Mouse (Mus musculus): ENCODE data around the gene Cntn2. TPM values are rescaled to one million over a fixed set of nuclear protein-coding genes. Genes with fewer than 3 reads are reported as not detected.

Gene Cntn2
- polyA plus RNA-seq, 1 experiment, result 0.01 TPM

DNA sequence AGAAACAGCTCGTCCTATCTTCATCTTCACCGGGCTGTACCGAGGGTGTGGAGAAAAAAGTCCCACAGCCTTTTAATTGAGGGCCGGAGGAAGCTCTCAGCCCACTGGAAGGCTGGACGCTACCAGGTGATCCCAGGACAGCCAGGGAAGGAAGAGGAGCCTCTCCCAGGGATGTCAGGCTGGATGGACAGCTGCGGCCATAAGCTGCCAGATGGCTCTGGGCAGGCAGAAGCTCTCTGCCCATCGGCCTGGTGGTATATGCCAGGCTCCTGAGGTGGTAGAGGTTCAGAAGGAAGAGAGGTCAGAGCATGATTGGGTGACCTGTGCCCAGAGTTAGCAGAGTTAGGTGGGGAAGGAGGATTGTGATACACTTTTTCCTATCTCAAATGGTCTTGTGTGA is 29.8 kb upstream of the Cntn2 start:
- Histone ChIP-seq H3K9me3 (ENCODE audit: control insufficient read depth, low read length) (no peaks in the 10 kb centered on the region), H3K4me3 (replicated peaks) (no peak overlapping the region), H3K27me3 (ENCODE audit: control insufficient read depth) (no peaks in the 10 kb centered on the region), H3K36me3 (ENCODE audit: control insufficient read depth) (no peaks in the 10 kb centered on the region), H3K4me1 (ENCODE audit: control insufficient read depth) (no peaks in the 10 kb centered on the region)
- no peak for TF ChIP-seq GATA1 (IDR thresholded peaks at IDR 0.05; ENCODE audit: low read length)

DNA sequence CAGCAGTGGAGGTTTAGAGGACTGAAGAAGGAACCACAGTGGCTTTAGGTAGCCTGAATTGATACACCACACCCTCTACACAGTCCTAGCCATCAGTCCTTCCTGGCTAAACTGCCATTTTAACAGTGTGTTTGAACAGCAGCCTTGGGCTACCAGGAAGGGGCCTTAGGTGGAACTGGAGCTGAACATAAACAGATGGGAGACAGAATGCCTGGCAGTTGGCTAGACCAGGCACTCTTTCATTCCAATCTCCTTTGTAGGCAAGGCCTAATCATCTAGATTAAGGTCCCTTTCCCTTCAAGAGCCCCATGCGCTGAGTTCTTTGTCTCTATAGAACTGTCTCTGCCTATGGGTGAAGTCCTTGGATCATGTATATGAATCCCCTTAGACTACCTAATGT is 28.6 kb upstream of the Cntn2 start:
- TF ChIP-seq GATA1 (IDR thresholded peaks at IDR 0.05; ENCODE audit: low read length) (no peak), TAL1 (IDR thresholded peaks at IDR 0.05; ENCODE audit: low read length) (no peak)
- no peaks in the 10 kb centered on the region for H3K27me3 ChIP-seq (ENCODE audit: control insufficient read depth)
- no peaks in the 10 kb centered on the region for H3K36me3 ChIP-seq (ENCODE audit: control insufficient read depth)
- no peaks in the 10 kb centered on the region for H3K9me3 ChIP-seq (ENCODE audit: control insufficient read depth, low read length)
- no peak overlapping the region for H3K4me3 ChIP-seq (replicated peaks)
- H3K4me1 ChIP-seq (ENCODE audit: control insufficient read depth), result no peaks in the 10 kb centered on the region

- H3K4me1 ChIP-seq (ENCODE audit: control insufficient read depth), result no peaks in the 10 kb centered on the region
- TF ChIP-seq GATA1 (IDR thresholded peaks at IDR 0.05; ENCODE audit: low read length) (no peak), TAL1 (IDR thresholded peaks at IDR 0.05; ENCODE audit: low read length) (no peak)
- H3K4me3 ChIP-seq (replicated peaks), result no peak overlapping the region
- no peaks in the 10 kb centered on the region for H3K36me3 ChIP-seq (ENCODE audit: control insufficient read depth)
- no peaks in the 10 kb centered on the region for H3K9me3 ChIP-seq (ENCODE audit: control insufficient read depth, low read length)
- no peaks in the 10 kb centered on the region for H3K27me3 ChIP-seq (ENCODE audit: control insufficient read depth)
These were observed 27.9 kb upstream of the Cntn2 start for GRCm38 (mm10) chr1:132570906-132571305.

DNA sequence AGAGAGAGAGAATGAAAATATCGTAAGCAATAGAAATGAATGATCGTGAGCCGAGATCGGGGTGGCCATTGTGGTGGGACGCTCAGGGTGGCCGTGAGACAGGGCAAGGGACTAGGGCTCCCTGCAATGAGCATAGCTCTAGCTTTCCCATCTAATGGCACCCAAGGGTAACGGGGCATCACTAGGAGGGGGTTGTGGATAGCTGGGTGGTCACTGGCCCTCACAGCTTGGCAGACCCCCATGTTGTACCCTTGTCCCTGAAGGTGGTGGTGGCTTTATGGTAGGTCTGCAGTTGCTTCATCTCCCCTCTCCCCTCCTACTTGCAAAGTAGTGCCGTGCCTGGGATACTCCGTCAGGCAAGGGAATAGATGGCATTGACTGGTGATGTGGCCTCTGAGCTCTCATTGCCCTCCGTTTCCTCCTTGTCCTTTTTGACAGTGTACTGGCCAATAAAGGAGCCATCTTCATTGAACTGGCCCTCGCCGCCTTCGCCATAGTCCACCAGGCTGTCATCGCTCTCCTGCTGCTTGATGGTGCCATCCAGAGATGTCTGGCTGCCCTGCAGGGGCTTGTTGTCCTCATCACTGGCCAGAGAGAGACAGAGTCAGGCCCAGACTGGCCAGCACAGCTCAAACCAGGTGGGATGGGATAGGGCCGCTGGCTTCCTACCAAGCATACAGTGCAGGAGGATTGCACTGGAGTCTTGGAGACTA is 27.2 kb upstream of the Cntn2 start:
- no peak for TF ChIP-seq GATA1 (IDR thresholded peaks at IDR 0.05; ENCODE audit: low read length)
- no peak for TF ChIP-seq TAL1 (IDR thresholded peaks at IDR 0.05; ENCODE audit: low read length)
- no peaks in the 10 kb centered on the region for H3K9me3 ChIP-seq (ENCODE audit: control insufficient read depth, low read length)
- H3K36me3 ChIP-seq (ENCODE audit: control insufficient read depth), result no peaks in the 10 kb centered on the region
- no peaks in the 10 kb centered on the region for H3K4me1 ChIP-seq (ENCODE audit: control insufficient read depth)
- no peak overlapping the region for H3K4me3 ChIP-seq (replicated peaks)
- H3K27me3 ChIP-seq (ENCODE audit: control insufficient read depth), result no peaks in the 10 kb centered on the region

DNA sequence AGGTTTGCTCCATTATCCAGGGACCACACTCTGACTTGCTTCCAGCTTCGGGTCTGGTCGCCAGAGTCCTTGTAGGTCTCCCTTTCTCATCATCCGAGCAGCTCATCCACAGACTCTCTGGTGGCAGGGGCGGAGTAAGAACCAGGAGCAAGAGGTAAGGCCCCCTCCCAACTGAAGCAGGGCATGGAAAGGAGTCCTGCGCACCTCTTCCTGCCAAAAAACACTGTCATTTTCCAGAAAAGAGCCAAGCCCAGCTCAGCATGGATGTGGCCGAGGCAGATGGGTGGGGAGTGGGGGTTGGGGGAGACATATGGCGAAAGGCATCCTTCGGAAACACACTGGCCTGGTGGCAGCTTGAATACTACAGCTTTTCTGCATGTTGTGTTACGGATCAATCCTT is 26.5 kb upstream of the Cntn2 start:
- Histone ChIP-seq H3K9me3 (ENCODE audit: control insufficient read depth, low read length) (no peaks in the 10 kb centered on the region), H3K4me1 (ENCODE audit: control insufficient read depth) (no peaks in the 10 kb centered on the region), H3K4me3 (replicated peaks) (no peak overlapping the region), H3K27me3 (ENCODE audit: control insufficient read depth) (no peaks in the 10 kb centered on the region), H3K36me3 (ENCODE audit: control insufficient read depth) (no peaks in the 10 kb centered on the region)
- TF ChIP-seq GATA1 (IDR thresholded peaks at IDR 0.05; ENCODE audit: low read length), result no peak
- no peak for TF ChIP-seq TAL1 (IDR thresholded peaks at IDR 0.05; ENCODE audit: low read length)

DNA sequence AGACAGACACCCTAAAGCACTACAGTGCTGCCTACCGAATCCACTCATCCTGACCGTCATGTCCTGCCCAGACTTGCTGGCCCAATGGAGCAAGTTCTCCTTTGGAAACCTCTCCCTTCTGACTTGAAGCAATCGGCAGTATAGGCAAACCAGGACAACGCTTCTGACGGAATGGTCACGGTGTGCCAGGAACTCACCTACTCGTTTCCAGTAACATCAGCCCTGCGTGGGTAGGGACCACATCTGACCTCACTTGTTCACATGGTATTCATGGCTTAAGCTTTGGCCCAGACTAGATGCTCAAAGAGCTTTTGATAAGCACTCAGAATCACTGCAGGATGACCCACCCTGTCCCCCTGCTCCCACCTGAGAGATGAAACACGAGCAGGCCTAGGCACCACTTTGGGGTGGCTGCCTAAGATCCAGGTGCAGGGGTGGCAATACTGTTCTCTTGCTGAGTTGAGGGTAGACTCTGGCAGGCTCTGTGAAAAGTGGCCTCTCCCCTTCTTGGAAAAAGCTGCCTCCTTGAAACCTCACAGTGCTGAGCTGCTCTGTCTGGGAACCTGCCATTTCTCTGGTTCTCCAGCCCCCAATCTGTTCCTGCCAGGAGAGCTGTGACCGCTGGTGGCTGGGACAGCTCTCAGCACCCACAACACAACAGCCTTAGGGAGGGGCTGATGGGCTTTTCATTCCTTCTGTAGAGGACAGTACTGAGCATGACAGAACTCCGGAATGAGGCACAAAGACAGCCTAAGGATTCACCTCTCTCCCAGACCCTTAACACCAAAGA is 24.5 kb upstream of the Cntn2 start:
- no peaks in the 10 kb centered on the region for H3K4me1 ChIP-seq (ENCODE audit: control insufficient read depth)
- H3K4me3 ChIP-seq (replicated peaks), result no peak overlapping the region
- no peaks in the 10 kb centered on the region for H3K27me3 ChIP-seq (ENCODE audit: control insufficient read depth)
- TF ChIP-seq GATA1 (IDR thresholded peaks at IDR 0.05; ENCODE audit: low read length), result no peak
- no peak for TF ChIP-seq TAL1 (IDR thresholded peaks at IDR 0.05; ENCODE audit: low read length)
- H3K36me3 ChIP-seq (ENCODE audit: control insufficient read depth), result no peaks in the 10 kb centered on the region
- H3K9me3 ChIP-seq (ENCODE audit: control insufficient read depth, low read length), result no peaks in the 10 kb centered on the region

GRCm38 (mm10) chr1:132565766-132566165 is 22.7 kb upstream of the Cntn2 start:
- no peaks in the 10 kb centered on the region for H3K27me3 ChIP-seq (ENCODE audit: control insufficient read depth)
- H3K9me3 ChIP-seq (ENCODE audit: control insufficient read depth, low read length), result no peaks in the 10 kb centered on the region
- H3K4me3 ChIP-seq (replicated peaks), result no peak overlapping the region
- H3K36me3 ChIP-seq (ENCODE audit: control insufficient read depth), result no peaks in the 10 kb centered on the region
- TF ChIP-seq TAL1 (IDR thresholded peaks at IDR 0.05; ENCODE audit: low read length) (no peak), GATA1 (IDR thresholded peaks at IDR 0.05; ENCODE audit: low read length) (no peak)
- no peaks in the 10 kb centered on the region for H3K4me1 ChIP-seq (ENCODE audit: control insufficient read depth)

GRCm38 (mm10) chr1:132564946-132565345 is 21.9 kb upstream of the Cntn2 start:
- Histone ChIP-seq H3K36me3 (ENCODE audit: control insufficient read depth) (no peaks in the 10 kb centered on the region), H3K4me1 (ENCODE audit: control insufficient read depth) (no peaks in the 10 kb centered on the region), H3K9me3 (ENCODE audit: control insufficient read depth, low read length) (no peaks in the 10 kb centered on the region), H3K27me3 (ENCODE audit: control insufficient read depth) (no peaks in the 10 kb centered on the region), H3K4me3 (replicated peaks) (no peak overlapping the region)
- TF ChIP-seq TAL1 (IDR thresholded peaks at IDR 0.05; ENCODE audit: low read length) (no peak), GATA1 (IDR thresholded peaks at IDR 0.05; ENCODE audit: low read length) (no peak)

DNA sequence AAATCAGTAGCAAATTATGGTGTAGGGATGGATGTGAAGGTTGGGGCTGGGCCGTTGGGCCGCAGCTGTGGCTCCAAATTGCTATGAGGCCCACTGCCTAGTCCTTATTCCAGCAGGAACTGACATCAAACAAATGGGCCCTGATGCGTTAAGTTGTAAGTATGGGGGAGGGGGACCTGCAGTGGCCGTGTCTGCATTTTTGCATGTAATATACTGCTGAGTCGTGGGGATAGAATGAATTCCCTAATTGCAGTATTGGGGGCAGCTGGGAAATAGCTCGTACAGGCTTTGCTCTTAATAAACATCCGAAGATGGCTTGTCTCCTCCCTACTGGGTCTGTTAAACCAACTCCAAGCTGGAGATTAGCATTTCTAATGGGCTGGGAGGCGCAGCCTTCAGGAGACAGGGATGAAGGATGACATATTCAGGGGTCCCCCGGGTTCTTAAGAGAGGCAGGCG is 19.3 kb upstream of the Cntn2 start:
- Histone ChIP-seq H3K4me3 (replicated peaks) (no peak overlapping the region), H3K27me3 (ENCODE audit: control insufficient read depth) (peaks cover 3% of the 10 kb centered on the region; the same call in 1 of the 2 replicates), H3K9me3 (ENCODE audit: control insufficient read depth, low read length) (no peaks in the 10 kb centered on the region), H3K36me3 (ENCODE audit: control insufficient read depth) (no peaks in the 10 kb centered on the region), H3K4me1 (ENCODE audit: control insufficient read depth) (peaks cover 2% of the 10 kb centered on the region; the same call in 1 of the 2 replicates)
- TF ChIP-seq GATA1 (IDR thresholded peaks at IDR 0.05; ENCODE audit: low read length), result no peak
- TF ChIP-seq TAL1 (IDR thresholded peaks at IDR 0.05; ENCODE audit: low read length), result no peak
